Mouse (Mus musculus): Measurements from ENCODE around the gene Gm11115.

Gene Gm11115

DNA sequence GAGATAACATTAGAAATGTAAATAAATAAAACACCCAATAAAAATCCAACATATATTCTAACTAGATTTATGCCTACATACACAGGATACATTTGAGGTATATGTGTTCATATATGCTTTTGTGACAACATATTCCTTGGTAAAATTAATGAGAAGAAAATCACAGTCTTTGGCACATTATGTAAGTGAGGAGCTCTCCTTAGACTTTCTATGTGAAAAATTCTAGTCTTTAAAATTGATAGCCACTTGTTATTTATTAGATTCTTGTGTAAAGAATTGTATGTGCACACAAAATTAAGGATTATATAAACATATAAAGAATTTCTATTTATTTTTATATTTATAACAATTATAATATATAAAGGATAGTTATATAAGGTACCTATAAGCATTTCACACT lies at the start of gene Gm11115:
Gene Gm11115, minus strand, starts transcription at position 101 of the 400 bp plus-strand sequence.
- DNase-seq (ENCODE audit: low read depth, low spot score) = no peak

GRCm38 (mm10) chr5:88111430-88111829 lies 42.5 kb downstream of the Gm11115 start, which contains the start of gene Gm11116:
Gene Gm11116 (minus strand): TSS chr5:88111530.
- DNase-seq (ENCODE audit: low read depth, low spot score) = no peak
